Mouse (Mus musculus) lung, adult 2 months (tissue): ENCODE data around the gene Olfr287. TPM values are rescaled to one million over a fixed set of nuclear protein-coding genes. Genes with fewer than 3 reads are reported as not detected.
A peak's percentile ranks its signal among the peaks of the same experiment; 100 is the strongest.

Source experiments
- DNase-seq: peaks from one replicate; pipeline ENCODE4 v3.0.0; 2022
- H3K4me1 ChIP-seq: fragments of 200-500 bp; 2 replicates; pipeline ENCODE4 v1.6.1; 2011; ENCODE audit warnings: low read length; ENCODE audit not compliant: control insufficient read depth, insufficient read depth
- H3K4me3 ChIP-seq: fragments of 200-500 bp; replicated peaks from 2 replicates; pipeline ENCODE3; 2011; ENCODE audit warnings: low read depth, mild to moderate bottlenecking, control low read depth, low read length; ENCODE audit errors: extremely low read depth
- CTCF ChIP-seq: fragments of 200-500 bp; IDR thresholded peaks from 2 replicates; pipeline ENCODE4 v1.5.1; 2011; ENCODE audit warnings: mild to moderate bottlenecking, low read length, control low read depth; ENCODE audit not compliant: insufficient read depth
- POLR2A ChIP-seq: fragments of 200-500 bp; IDR thresholded peaks from 2 replicates; pipeline ENCODE4 v1.6.1; 2011; ENCODE audit warnings: low read depth, mild to moderate bottlenecking, control low read depth, low read length, borderline replicate concordance; ENCODE audit errors: extremely low read depth
- WGBS: fragments of 180-500 bp; shearing (Covaris S2); methylation state at CpG from one replicate; pipeline ENCODE4 v1.1.7; 2018; 5-methylcytosine and 5-hydroxymethylcytosine counted together
- polyA plus RNA-seq: library from polyadenylated mRNA; depleted of rRNA; stranded (reverse); fragments of >200 nt; gene quantifications from 2 replicates; pipeline ENCODE4 v1.2.3, GENCODE M21; 2012

Gene Olfr287
- polyA plus RNA-seq, 1 experiment, result not detected

GRCm38 (mm10) chr15:98213336-98213870, 7.5 kb downstream of the Olfr287 start:
- Histone ChIP-seq H3K4me1 (no peaks in the 10 kb centered on the region), H3K4me3 (no peak overlapping the region)
- DNase-seq, result no peak
- 48% methylated on average over 5 of the region's 5 CpGs for WGBS
- TF ChIP-seq POLR2A, result no peak
- no peak for TF ChIP-seq CTCF

GRCm38 (mm10) chr15:98209676-98210075, 11.2 kb downstream of the Olfr287 start:
- DNase-seq, result no peak
- WGBS, result 63% methylated on average over 7 of the region's 7 CpGs
- Histone ChIP-seq H3K4me3 (no peak overlapping the region), H3K4me1 (no peaks in the 10 kb centered on the region)
- TF ChIP-seq POLR2A (no peak), CTCF (no peak)

- TF ChIP-seq POLR2A, result no peak
- no peak for TF ChIP-seq CTCF
- Histone ChIP-seq H3K4me3 (no peak within 1 kb of the TSS), H3K4me1 (no peaks in the 10 kb centered on the region)
- 64% methylated on average over 3 of the region's 3 CpGs for WGBS
- DNase-seq, result no peak
Measured at GRCm38 (mm10) chr15:98195442-98195841, 25.4 kb downstream of the Olfr287 start, which contains the start of gene Olfr288. Gene Olfr288 (minus strand): TSS chr15:98195542.

DNA sequence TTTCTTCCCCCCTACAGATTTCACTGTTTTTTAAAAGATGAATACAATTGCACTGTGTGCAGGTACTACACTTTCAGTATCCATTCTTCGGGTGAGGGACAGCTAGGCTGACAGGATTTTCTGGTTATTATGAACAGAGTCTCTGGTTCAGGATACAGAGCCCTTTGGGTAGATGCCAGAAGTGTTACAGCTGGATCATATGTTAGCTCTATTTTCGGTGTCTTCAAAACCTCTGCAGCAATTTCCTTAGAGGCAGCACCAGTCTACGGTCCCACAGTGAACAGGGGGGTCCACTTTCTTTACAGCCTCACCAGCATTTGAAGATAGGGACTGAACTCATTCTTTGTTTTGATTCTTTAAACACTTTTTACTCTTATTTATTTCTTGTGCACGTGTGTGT, 36.4 kb downstream of the Olfr287 start:
- whole genome bisulfite sequencing, result 32% methylated on average over 4 of the region's 4 CpGs
- H3K4me1 ChIP-seq, result no peaks in the 10 kb centered on the region
- H3K4me3 ChIP-seq, result no peak overlapping the region
- no peak for DNase-seq
- TF ChIP-seq POLR2A (no peak), CTCF (no peak)

- WGBS, result 65% methylated on average over 12 of the region's 12 CpGs
- no peak for DNase-seq
- no peak for TF ChIP-seq CTCF
- no peak for TF ChIP-seq POLR2A
- Histone ChIP-seq H3K4me3 (no peak overlapping the region), H3K4me1 (no peaks in the 10 kb centered on the region)
Measured at GRCm38 (mm10) chr15:98181856-98182570, 38.8 kb downstream of the Olfr287 start.

GRCm38 (mm10) chr15:98181132-98181711, 39.6 kb downstream of the Olfr287 start:
- WGBS, result under 1% methylated on average over 30 of the region's 30 CpGs
- TF ChIP-seq POLR2A (peak; percentile 60; the same call in 1 of the 2 replicates), CTCF (peak; percentile 80)
- peak overlapping the region; percentile 58 for H3K4me3 ChIP-seq
- peak; percentile 83 for DNase-seq
- no peaks in the 10 kb centered on the region for H3K4me1 ChIP-seq

GRCm38 (mm10) chr15:98180567-98181131, 40.2 kb downstream of the Olfr287 start:
- DNase-seq, result no peak
- H3K4me3 ChIP-seq, result peak overlapping the region; percentile 58
- WGBS, result 13% methylated on average over 26 of the region's 26 CpGs
- TF ChIP-seq POLR2A, result no peak; the same call in 1 of the 2 replicates
- TF ChIP-seq CTCF, result no peak
- no peaks in the 10 kb centered on the region for H3K4me1 ChIP-seq

GRCm38 (mm10) chr15:98177320-98177719, 43.5 kb downstream of the Olfr287 start:
- WGBS, result 65% methylated on average over 3 of the region's 3 CpGs
- no peak for DNase-seq
- TF ChIP-seq POLR2A, result no peak
- TF ChIP-seq CTCF, result no peak

GRCm38 (mm10) chr15:98173821-98174220, 47.0 kb downstream of the Olfr287 start:
- no peak overlapping the region for H3K4me3 ChIP-seq
- H3K4me1 ChIP-seq, result no peaks in the 10 kb centered on the region
- 40% methylated on average over 8 of the region's 8 CpGs for WGBS
- DNase-seq, result no peak
- TF ChIP-seq POLR2A, result no peak
- peak; percentile 12; the same call in 1 of the 2 replicates for TF ChIP-seq CTCF

More at GRCm38 (mm10) chr15:98177320-98177719, 43.5 kb downstream of the Olfr287 start:
- no peaks in the 10 kb centered on the region for H3K4me1 ChIP-seq
- H3K4me3 ChIP-seq, result no peak overlapping the region
